Mouse (Mus musculus) hindbrain, embryonic 14.5 days (tissue): ENCODE results near the gene Kdelc1. TPM values are rescaled to one million over a fixed set of nuclear protein-coding genes. Genes with fewer than 3 reads are reported as not detected.

Experiments
- ATAC-seq: fragments of 200-750 bp; cut with Nextera tagmentation; 2 replicates; pipeline ENCODE4 v1.8.0; 2017; ENCODE audit warnings: moderate number of reproducible peaks, mild to moderate bottlenecking, moderate TSS enrichment, moderate library complexity; ENCODE audit not compliant: low FRiP score
- DNase-seq: peaks from one replicate; pipeline ENCODE4 v3.0.0-alpha.2; 2015; ENCODE audit warnings: low spot score
- H3K27ac ChIP-seq: fragments of 300-500 bp; sonication (generic); 2 replicates; pipeline ENCODE4 v1.5.1; 2014; ENCODE audit warnings: mild to moderate bottlenecking, moderate library complexity
- H3K27me3 ChIP-seq: fragments of 300-500 bp; sonication (generic); 2 replicates; pipeline ENCODE4 v1.6.1; 2014; ENCODE audit warnings: mild to moderate bottlenecking, low read length, mixed read lengths; ENCODE audit not compliant: control insufficient read depth, insufficient read depth
- H3K36me3 ChIP-seq: fragments of 300-500 bp; sonication (generic); replicated peaks from 2 replicates; pipeline ENCODE4 v1.6.1; 2014; ENCODE audit not compliant: control insufficient read depth, insufficient read depth
- H3K4me1 ChIP-seq: fragments of 300-500 bp; sonication (generic); replicated peaks from 2 replicates; pipeline ENCODE4 v1.6.1; 2014; ENCODE audit warnings: antibody characterized with exemption, low read length, mixed read lengths; ENCODE audit not compliant: control insufficient read depth, insufficient read depth
- H3K4me2 ChIP-seq: fragments of 300-500 bp; sonication (generic); replicated peaks from 2 replicates; pipeline ENCODE4 v1.6.1; 2014; ENCODE audit warnings: mild to moderate bottlenecking, moderate library complexity
- H3K4me3 ChIP-seq: fragments of 300-500 bp; sonication (generic); replicated peaks from 2 replicates; pipeline ENCODE4 v1.5.1; 2014; ENCODE audit warnings: mild to moderate bottlenecking, low read length
- H3K9ac ChIP-seq: fragments of 300-500 bp; sonication (generic); 2 replicates; pipeline ENCODE4 v1.6.1; 2014
- H3K9me3 ChIP-seq: fragments of 300-500 bp; sonication (generic); 2 replicates; pipeline ENCODE4 v1.6.1; 2016; ENCODE audit warnings: low read length; ENCODE audit not compliant: control insufficient read depth
- WGBS: fragments of 180-500 bp; shearing (Covaris S2); extraction: QIAGEN DNeasy Blood & Tissue Kit; methylation state at CpG from one replicate; pipeline ENCODE4 v1.1.7; 2014; 5-methylcytosine and 5-hydroxymethylcytosine counted together
- polyA plus RNA-seq: library from polyadenylated mRNA; unstranded; fragments of >200 nt; fragmentation: Nextera tagmentation; extraction: Ambion mirVana; gene quantifications from 2 replicates; pipeline ENCODE4 v1.2.1, GENCODE M21; 2014

Kdelc1 gene
- polyA plus RNA-seq, result 26.0 and 30.2 TPM in 2 replicates

- ATAC-seq (peak; percentile 97), DNase-seq (peak; percentile 83)
- under 1% methylated on average over 39 of the region's 39 CpGs for WGBS
- Histone ChIP-seq H3K9me3 (no peaks in the 10 kb centered on the region), H3K4me1 (peaks cover 18% of the 10 kb centered on the region), H3K9ac (peak within 1 kb of the TSS; percentile 83), H3K4me3 (peak within 1 kb of the TSS; percentile 67), H3K36me3 (peaks cover 20% of the 10 kb centered on the region), H3K4me2 (peak within 1 kb of the TSS; percentile 93), H3K27me3 (no peaks in the 10 kb centered on the region), H3K27ac (peak within 1 kb of the TSS; percentile 94)
These were observed at the start of gene Kdelc1, which contains the start of gene Bivm for GRCm38 (mm10) chr1:44118239-44119054. Kdelc1 (minus strand) TSS chr1:44118808. Bivm (plus strand) TSS chr1:44118957.

- DNase-seq (no peak), ATAC-seq (no peak)
- Histone ChIP-seq H3K4me1 (no peaks in the 10 kb centered on the region), H3K9me3 (peaks cover 8% of the 10 kb centered on the region; the same call in 1 of the 2 replicates), H3K9ac (no peak overlapping the region), H3K27me3 (no peaks in the 10 kb centered on the region), H3K4me2 (no peak overlapping the region), H3K27ac (no peak overlapping the region), H3K4me3 (no peak overlapping the region), H3K36me3 (peaks cover 89% of the 10 kb centered on the region)
- 98% methylated on average over 3 of the region's 3 CpGs for WGBS
These were observed 49.3 kb upstream of the Kdelc1 start for GRCm38 (mm10) chr1:44167859-44168383.

DNA sequence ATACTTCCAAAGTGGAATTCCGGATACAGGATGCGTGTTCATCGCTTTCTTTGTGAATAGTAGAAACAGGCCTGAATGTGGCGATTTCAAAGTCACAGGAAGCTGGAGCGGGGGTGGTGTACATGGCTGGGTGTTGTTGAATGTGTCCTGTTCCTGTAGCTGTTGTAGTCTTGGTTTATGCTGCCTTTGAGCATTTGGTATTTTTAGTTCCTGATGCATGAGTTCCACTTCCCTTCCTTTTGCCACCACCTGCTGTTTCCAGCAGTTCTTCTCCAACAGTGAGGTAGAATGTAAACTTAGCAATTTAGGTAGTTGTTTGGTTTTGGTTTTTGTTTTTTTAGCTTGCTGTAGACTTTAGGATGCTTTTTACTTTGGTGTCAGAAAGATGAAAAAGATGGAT lies 43.8 kb upstream of the Kdelc1 start:
- Histone ChIP-seq H3K9me3 (no peaks in the 10 kb centered on the region), H3K27me3 (no peaks in the 10 kb centered on the region), H3K4me3 (no peak overlapping the region), H3K4me1 (no peaks in the 10 kb centered on the region), H3K36me3 (peaks cover 95% of the 10 kb centered on the region), H3K9ac (no peak overlapping the region), H3K4me2 (no peak overlapping the region), H3K27ac (no peak overlapping the region)
- 91% methylated on average over 5 of the region's 5 CpGs for WGBS
- no peak for DNase-seq
- ATAC-seq, result no peak

DNA sequence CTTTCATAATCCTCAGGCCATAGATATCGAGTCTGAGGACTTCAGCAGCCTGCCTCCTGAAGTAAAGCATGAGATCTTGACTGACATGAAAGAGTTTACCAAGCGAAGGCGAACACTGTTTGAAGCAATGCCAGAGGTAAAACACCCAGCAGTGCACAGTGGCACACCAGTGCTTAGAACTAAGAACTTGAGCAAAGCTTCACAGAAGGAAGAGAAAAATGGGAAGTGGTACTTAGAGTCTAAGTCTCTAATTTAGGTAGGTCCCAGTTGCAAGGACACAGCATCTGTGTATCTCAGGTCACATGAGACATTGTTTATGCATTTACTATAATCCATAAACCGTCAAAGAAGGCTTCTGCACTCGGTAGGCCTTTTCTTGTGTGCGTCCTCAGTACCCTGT lies 43.2 kb upstream of the Kdelc1 start:
- H3K27me3 ChIP-seq, result no peaks in the 10 kb centered on the region
- DNase-seq (no peak), ATAC-seq (no peak)
- no peak overlapping the region for H3K9ac ChIP-seq
- no peaks in the 10 kb centered on the region for H3K4me1 ChIP-seq
- no peak overlapping the region for H3K4me3 ChIP-seq
- 95% methylated on average over 6 of the region's 6 CpGs for WGBS
- no peaks in the 10 kb centered on the region for H3K9me3 ChIP-seq
- no peak overlapping the region for H3K4me2 ChIP-seq
- H3K27ac ChIP-seq, result no peak overlapping the region
- H3K36me3 ChIP-seq, result peaks cover 95% of the 10 kb centered on the region

DNA sequence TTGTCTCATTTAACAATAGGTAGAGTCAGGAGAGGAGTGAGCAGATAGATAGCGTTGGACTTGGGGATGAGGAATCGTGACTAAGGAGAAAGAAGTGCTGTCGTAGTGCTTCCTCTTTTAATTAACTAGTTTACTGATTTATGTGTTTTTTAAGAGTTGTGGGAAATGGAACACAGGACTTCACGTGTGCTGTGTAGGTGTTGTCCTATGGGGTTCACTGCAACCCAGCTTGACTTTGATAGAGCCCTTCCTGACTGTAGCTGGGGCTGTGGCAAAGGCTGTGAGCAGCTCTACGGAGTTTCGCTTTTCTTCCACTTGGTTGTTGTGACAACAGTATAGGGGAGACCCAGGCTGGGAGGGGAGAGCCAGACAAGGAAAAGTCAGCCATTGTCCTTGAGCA lies 39.7 kb upstream of the Kdelc1 start:
- Histone ChIP-seq H3K27me3 (no peaks in the 10 kb centered on the region), H3K27ac (no peak overlapping the region), H3K4me2 (no peak overlapping the region), H3K36me3 (peaks cover 65% of the 10 kb centered on the region), H3K9me3 (no peaks in the 10 kb centered on the region), H3K9ac (no peak overlapping the region), H3K4me3 (no peak overlapping the region), H3K4me1 (no peaks in the 10 kb centered on the region)
- no peak for ATAC-seq
- 87% methylated on average over 6 of the region's 6 CpGs for WGBS
- DNase-seq, result no peak

- Histone ChIP-seq H3K9ac (no peak overlapping the region), H3K9me3 (no peaks in the 10 kb centered on the region), H3K27me3 (no peaks in the 10 kb centered on the region), H3K36me3 (peaks cover 36% of the 10 kb centered on the region), H3K4me1 (no peaks in the 10 kb centered on the region), H3K27ac (no peak overlapping the region), H3K4me2 (no peak overlapping the region), H3K4me3 (no peak overlapping the region)
- 95% methylated on average over 4 of the region's 4 CpGs for WGBS
- DNase-seq (no peak), ATAC-seq (no peak)
These were observed 36.7 kb upstream of the Kdelc1 start for GRCm38 (mm10) chr1:44155287-44155686.

- Histone ChIP-seq H3K27me3 (no peaks in the 10 kb centered on the region), H3K4me1 (peaks cover 14% of the 10 kb centered on the region), H3K4me3 (peak overlapping the region; percentile 96), H3K36me3 (peaks cover 11% of the 10 kb centered on the region), H3K9ac (peak overlapping the region; percentile 93), H3K9me3 (no peaks in the 10 kb centered on the region), H3K4me2 (peak overlapping the region; percentile 82), H3K27ac (peak overlapping the region; percentile 99)
- ATAC-seq, result no peak
- DNase-seq, result peak; percentile 32
- WGBS, result 27% methylated on average over 6 of the region's 6 CpGs
These were observed 30.1 kb upstream of the Kdelc1 start for GRCm38 (mm10) chr1:44148706-44149105.

GRCm38 (mm10) chr1:44147563-44148381 lies 29.2 kb upstream of the Kdelc1 start, which contains the start of gene Ercc5:
Ercc5 (plus strand) TSS chr1:44147744.
- Histone ChIP-seq H3K9ac (peak within 1 kb of the TSS; percentile 93), H3K4me1 (peaks cover 14% of the 10 kb centered on the region), H3K4me3 (peak within 1 kb of the TSS; percentile 96), H3K36me3 (peaks cover 21% of the 10 kb centered on the region), H3K27me3 (no peaks in the 10 kb centered on the region), H3K27ac (peak within 1 kb of the TSS; percentile 99), H3K4me2 (peak within 1 kb of the TSS; percentile 82), H3K9me3 (no peaks in the 10 kb centered on the region)
- peak; percentile 85 for DNase-seq
- WGBS, result under 1% methylated on average over 66 of the region's 66 CpGs
- ATAC-seq, result peak; percentile 98

DNA sequence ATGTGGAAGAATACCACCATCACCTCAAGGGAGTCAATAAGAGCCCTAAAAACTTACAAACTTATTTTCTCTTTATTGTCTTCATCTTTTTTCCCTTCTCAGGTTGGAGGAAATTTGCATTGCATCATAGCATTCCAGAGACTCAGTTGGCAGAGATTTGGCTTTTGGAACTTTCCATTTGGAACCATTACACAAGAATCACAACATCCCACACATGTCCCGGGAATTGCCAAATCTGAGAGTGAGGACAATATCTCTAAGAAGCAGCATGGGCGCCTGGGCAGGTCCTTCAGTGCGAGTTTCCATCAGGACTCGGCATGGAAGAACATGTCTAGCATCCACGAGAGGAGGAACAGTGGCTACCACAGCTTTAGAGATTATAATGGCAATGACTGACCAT lies 24.1 kb upstream of the Kdelc1 start:
- no peaks in the 10 kb centered on the region for H3K9me3 ChIP-seq
- no peak for DNase-seq
- H3K27me3 ChIP-seq, result no peaks in the 10 kb centered on the region
- no peak overlapping the region for H3K9ac ChIP-seq
- H3K4me2 ChIP-seq, result no peak overlapping the region
- no peak for ATAC-seq
- WGBS, result 91% methylated on average over 5 of the region's 5 CpGs
- no peak overlapping the region for H3K27ac ChIP-seq
- H3K4me3 ChIP-seq, result no peak overlapping the region
- H3K36me3 ChIP-seq, result peaks cover 67% of the 10 kb centered on the region
- peaks cover 4% of the 10 kb centered on the region; the same call in 1 of the 2 replicates for H3K4me1 ChIP-seq
